Mouse (Mus musculus) forebrain, embryonic 11.5 days (tissue): ENCODE measurements around the gene Cplx2. TPM values are rescaled to one million over a fixed set of nuclear protein-coding genes. Genes with fewer than 3 reads are reported as not detected.

Experiments used
- ATAC-seq: fragments of 200-750 bp; cut with Nextera tagmentation; replicated peaks from 2 replicates; pipeline ENCODE4 v1.8.0; 2017; ENCODE audit warnings: moderate TSS enrichment; ENCODE audit not compliant: low FRiP score
- DNase-seq: peaks from one replicate; pipeline ENCODE4 v3.0.0-alpha.2; 2017; ENCODE audit warnings: low spot score
- H3K27ac ChIP-seq: fragments of 300-500 bp; sonication (generic); 2 replicates; pipeline ENCODE4 v1.5.1; 2014; ENCODE audit warnings: low read depth, low read length
- H3K27me3 ChIP-seq: fragments of 300-500 bp; sonication (generic); 2 replicates; pipeline ENCODE4 v1.6.1; 2014; ENCODE audit warnings: mild to moderate bottlenecking, low read length, mixed read lengths; ENCODE audit not compliant: control insufficient read depth, insufficient read depth
- H3K36me3 ChIP-seq: fragments of 300-500 bp; sonication (generic); 2 replicates; pipeline ENCODE4 v1.6.1; 2014; ENCODE audit warnings: mild to moderate bottlenecking, low read length, moderate library complexity, mixed read lengths; ENCODE audit not compliant: control insufficient read depth, insufficient read depth
- H3K4me1 ChIP-seq: fragments of 300-500 bp; sonication (generic); replicated peaks from 2 replicates; pipeline ENCODE4 v1.6.1; 2014; ENCODE audit warnings: low read length, mixed read lengths; ENCODE audit not compliant: control insufficient read depth, insufficient read depth
- H3K4me2 ChIP-seq: fragments of 300-500 bp; sonication (generic); 2 replicates; pipeline ENCODE4 v1.6.1; 2014; ENCODE audit warnings: low read depth, mild to moderate bottlenecking, low read length, moderate library complexity, mixed read lengths; ENCODE audit not compliant: severe bottlenecking
- H3K4me3 ChIP-seq: fragments of 300-500 bp; sonication (generic); 2 replicates; pipeline ENCODE4 v1.5.1; 2014; ENCODE audit warnings: low read depth, low read length
- H3K9ac ChIP-seq: fragments of 300-500 bp; sonication (generic); 2 replicates; pipeline ENCODE4 v1.6.1; 2014; ENCODE audit warnings: low read length
- H3K9me3 ChIP-seq: fragments of 300-500 bp; sonication (generic); 2 replicates; pipeline ENCODE4 v1.6.1; 2016; ENCODE audit warnings: low read length, mixed read lengths; ENCODE audit not compliant: control insufficient read depth
- WGBS: fragments of 180-500 bp; shearing (Covaris S2); extraction: QIAGEN DNeasy Blood & Tissue Kit; methylation state at CpG from one replicate; pipeline ENCODE4 v1.1.7; 2014; 5-methylcytosine and 5-hydroxymethylcytosine counted together
- polyA plus RNA-seq: library from polyadenylated mRNA; unstranded; fragments of >200 nt; fragmentation: Nextera tagmentation; extraction: Ambion mirVana; gene quantifications from 2 replicates; pipeline ENCODE4 v1.2.1, GENCODE M21; 2014

Gene Cplx2
- polyA plus RNA-seq, 1 experiment from 2014 or later = 11.8 TPM

DNA sequence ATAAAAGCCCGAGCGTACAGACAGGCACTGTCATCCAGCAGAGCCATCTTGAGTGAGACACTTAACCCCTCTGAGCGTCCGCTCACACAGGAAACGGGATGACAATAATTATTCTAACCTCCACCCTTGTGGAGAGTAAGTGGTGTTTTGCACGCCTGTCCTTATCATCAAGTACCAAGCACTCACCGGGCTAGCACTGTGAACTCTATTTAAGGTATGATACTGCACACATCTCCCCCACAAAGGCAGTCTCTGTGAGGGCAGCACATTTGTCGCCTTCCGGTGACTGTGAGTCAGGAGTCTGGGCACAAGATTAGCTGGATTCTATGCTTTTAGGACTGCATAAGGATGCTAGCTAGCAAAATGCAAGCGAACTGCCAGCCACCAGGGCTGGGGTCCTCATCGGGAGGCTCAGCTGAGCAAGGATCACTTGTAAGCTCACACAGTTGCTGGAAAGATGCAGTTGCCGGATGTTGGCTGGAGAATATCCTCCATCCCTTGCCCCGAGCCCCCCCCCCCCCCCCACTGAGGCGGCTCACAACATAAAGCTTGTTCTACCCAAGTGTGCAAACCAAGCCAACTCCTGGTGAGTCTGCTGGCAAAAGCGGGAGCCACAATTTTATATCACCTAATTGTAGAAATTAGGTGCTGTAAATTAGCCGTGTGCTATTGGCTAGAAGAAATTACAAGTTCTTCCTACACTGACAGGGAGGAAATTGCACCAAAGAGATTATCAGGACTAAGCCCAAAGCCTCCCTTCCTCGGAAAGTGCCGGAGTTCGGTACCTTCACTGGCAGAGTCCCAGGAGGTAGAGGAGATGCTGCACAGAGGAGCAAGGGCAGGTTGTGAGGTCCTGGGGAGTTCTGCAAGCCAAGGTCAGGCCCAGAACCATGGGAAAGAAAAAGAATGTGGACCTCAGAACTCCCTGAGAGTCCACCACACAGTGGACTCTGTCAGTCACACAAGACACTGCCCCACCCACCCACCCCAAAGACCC is 14.2 kb downstream of the Cplx2 start:
- no peak for DNase-seq
- Histone ChIP-seq H3K36me3 (no peaks in the 10 kb centered on the region), H3K27ac (no peak overlapping the region), H3K9me3 (no peaks in the 10 kb centered on the region), H3K27me3 (no peaks in the 10 kb centered on the region), H3K4me3 (no peak overlapping the region), H3K4me2 (no peak overlapping the region), H3K4me1 (peaks cover 6% of the 10 kb centered on the region; the same call in 1 of the 2 replicates), H3K9ac (no peak overlapping the region)
- WGBS = 71% methylated on average over 19 of the region's 19 CpGs
- ATAC-seq = no peak

DNA sequence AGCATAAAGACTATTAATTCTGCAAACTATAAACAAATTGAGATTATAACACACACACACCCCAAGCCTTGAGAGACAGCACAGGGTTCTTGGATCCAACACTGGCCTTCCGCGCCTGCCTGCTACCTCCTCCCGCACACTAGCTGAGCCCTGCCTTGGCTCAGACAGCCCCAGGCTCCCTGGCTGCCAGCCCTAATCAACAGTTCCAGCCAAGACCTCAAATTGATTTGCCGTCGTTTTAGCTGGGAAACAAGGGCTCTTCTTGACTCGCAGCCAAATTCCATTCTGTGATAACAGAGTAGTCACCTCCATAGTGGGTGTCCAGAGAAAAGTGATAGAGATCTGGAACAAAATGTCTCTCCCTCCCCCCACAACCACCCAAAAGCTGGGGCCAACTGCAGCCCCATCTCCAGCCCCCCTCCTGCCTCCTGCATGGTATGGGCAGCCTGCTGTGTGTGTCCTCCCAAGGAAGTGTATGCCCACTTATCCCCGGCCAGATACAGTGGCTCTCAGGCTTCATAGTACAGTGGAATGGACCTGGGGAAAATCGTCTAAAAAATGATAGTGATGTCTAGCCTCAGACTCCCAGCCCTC is 18.9 kb downstream of the Cplx2 start:
- DNase-seq = peak; percentile 48
- Histone ChIP-seq H3K36me3 (no peaks in the 10 kb centered on the region), H3K27me3 (no peaks in the 10 kb centered on the region), H3K9me3 (no peaks in the 10 kb centered on the region; the same call in 1 of the 2 replicates), H3K4me1 (no peaks in the 10 kb centered on the region; the same call in 1 of the 2 replicates), H3K4me2 (no peak overlapping the region), H3K9ac (no peak overlapping the region), H3K4me3 (no peak overlapping the region), H3K27ac (no peak overlapping the region)
- 75% methylated on average over 8 of the region's 8 CpGs for WGBS
- no peak for ATAC-seq

DNA sequence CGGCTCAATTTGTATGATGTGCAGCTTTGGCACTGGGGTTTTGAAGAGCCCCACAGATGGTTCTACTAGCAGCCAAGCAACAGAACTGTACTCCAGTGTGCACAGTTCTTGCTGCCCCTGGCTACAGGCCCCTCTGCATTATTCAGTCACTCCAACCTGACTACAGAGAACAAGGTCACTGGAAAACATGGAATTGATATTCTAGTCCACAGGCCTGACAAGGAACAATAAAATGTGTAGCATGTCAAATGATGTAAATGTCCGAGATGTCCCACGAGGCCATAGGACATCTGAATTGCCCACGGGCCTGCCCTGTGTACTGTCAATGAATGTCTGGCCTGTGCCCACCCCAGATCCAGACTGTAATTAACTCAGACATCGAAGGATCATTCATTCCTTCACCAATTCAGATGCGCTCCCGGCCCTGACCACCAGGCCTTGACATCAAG is 19.4 kb downstream of the Cplx2 start:
- Histone ChIP-seq H3K4me2 (no peak overlapping the region), H3K4me1 (no peaks in the 10 kb centered on the region; the same call in 1 of the 2 replicates), H3K9me3 (no peaks in the 10 kb centered on the region; the same call in 1 of the 2 replicates), H3K9ac (no peak overlapping the region), H3K36me3 (no peaks in the 10 kb centered on the region), H3K27me3 (no peaks in the 10 kb centered on the region), H3K4me3 (no peak overlapping the region), H3K27ac (no peak overlapping the region)
- DNase-seq = peak; percentile 34
- WGBS = 96% methylated on average over 7 of the region's 7 CpGs
- ATAC-seq = no peak

DNA sequence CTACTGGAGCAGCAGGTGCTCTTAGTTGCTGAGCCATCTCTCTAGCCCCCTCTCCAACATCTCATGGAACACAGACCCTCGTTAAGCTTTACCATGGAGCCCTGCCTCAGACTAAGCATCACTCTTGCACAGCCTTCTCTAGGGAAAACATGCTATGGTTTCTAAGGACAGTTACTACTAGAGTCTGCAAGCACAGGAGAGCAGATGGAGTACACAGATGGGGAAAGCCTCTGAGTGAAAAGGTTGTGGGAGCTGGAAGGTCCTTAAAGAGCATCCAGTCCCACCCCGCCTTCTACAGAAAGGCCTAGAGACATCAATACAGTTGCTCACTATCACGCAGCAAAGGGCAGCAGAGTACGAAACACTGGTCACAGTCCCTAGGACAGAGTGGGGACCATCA is 20.2 kb downstream of the Cplx2 start:
- ATAC-seq = no peak
- WGBS = 84% methylated on average over 4 of the region's 4 CpGs

DNA sequence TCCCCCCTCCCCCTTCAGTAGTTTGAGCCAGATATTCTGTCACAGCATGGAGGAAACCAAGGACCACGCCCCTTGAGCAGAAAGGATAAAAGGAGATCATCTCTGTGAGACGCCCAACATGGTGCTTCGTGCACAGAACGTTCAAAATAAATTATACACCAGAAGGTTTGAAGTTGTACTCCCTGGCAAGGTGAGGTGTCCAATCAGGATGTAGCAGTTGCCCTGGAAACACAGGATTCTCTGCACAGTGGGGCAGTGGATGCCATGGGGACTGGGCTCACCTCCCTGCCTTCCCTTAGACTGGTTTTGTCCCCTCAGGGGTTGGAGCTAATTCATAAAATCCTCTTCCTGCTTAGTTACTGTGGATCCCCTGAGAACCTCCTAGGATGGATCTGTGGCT is 25.9 kb downstream of the Cplx2 start:
- H3K9me3 ChIP-seq = no peaks in the 10 kb centered on the region; the same call in 1 of the 2 replicates
- H3K36me3 ChIP-seq = no peaks in the 10 kb centered on the region
- H3K4me2 ChIP-seq = no peak overlapping the region
- H3K9ac ChIP-seq = no peak overlapping the region
- H3K4me3 ChIP-seq = no peak overlapping the region
- H3K4me1 ChIP-seq = no peaks in the 10 kb centered on the region
- WGBS = 67% methylated on average over 4 of the region's 4 CpGs
- DNase-seq = peak; percentile 38
- ATAC-seq = no peak
- no peak overlapping the region for H3K27ac ChIP-seq
- no peaks in the 10 kb centered on the region for H3K27me3 ChIP-seq

More for the DNA sequence above, 20.2 kb downstream of the Cplx2 start:
- Histone ChIP-seq H3K4me1 (no peaks in the 10 kb centered on the region; the same call in 1 of the 2 replicates), H3K4me3 (no peak overlapping the region), H3K9ac (no peak overlapping the region), H3K4me2 (no peak overlapping the region), H3K36me3 (no peaks in the 10 kb centered on the region), H3K9me3 (no peaks in the 10 kb centered on the region; the same call in 1 of the 2 replicates), H3K27ac (no peak overlapping the region), H3K27me3 (no peaks in the 10 kb centered on the region)
- no peak for DNase-seq

DNA sequence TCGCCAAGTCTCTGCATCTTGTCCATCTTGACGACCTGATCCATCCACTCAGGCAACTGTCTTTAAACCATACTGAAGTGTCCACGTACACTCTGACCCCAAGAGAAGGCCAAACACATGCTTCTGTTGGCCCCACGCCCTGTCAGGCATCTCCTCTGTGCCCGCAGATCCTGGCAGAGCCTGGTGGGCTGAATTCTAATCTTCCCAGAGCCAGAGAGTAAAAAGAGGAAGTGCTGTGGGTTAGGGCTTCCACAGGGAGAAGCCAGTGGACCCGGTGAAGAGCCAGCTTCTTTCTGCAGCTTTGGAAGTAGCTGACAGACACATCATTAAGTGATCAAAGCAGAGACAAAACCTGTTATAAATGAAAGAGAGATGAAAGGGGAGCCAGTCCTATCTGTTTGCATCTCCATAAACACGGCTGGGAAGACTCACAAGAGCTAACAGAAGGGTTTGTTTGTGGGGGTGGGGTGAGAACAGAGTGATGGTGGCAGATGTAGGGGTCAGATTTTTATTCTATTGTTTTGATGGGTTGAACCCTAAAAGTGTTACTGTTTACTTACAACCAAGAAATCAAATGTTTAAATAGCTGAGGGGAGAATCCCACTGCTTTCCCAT is 29.5 kb downstream of the Cplx2 start:
- H3K27ac ChIP-seq = no peak overlapping the region
- no peak overlapping the region for H3K9ac ChIP-seq
- 78% methylated on average over 7 of the region's 7 CpGs for WGBS
- no peak overlapping the region for H3K4me2 ChIP-seq
- no peaks in the 10 kb centered on the region for H3K9me3 ChIP-seq
- no peak for ATAC-seq
- H3K27me3 ChIP-seq = no peaks in the 10 kb centered on the region
- no peaks in the 10 kb centered on the region for H3K36me3 ChIP-seq
- peaks cover 9% of the 10 kb centered on the region; the same call in 1 of the 2 replicates for H3K4me1 ChIP-seq
- DNase-seq = peak; percentile 22
- H3K4me3 ChIP-seq = no peak overlapping the region

DNA sequence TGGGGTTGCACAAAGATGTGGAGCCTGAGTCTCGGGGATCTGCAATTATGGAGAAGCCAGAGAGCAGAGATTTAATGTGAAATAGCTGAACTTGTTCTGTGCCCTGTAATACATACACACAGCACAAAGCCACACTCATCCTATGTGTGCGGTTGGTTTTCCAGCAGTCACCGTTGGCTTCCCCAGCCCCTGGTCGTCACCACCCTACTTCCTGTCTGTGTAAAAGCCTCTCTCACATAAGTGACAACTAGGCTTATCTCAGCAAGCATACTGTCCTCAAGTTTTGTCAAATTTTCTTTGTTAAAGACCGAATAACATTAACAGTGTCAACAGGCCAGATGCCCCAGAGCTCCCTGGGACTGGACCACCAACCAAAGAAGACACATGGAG is 30.0 kb downstream of the Cplx2 start:
- Histone ChIP-seq H3K4me2 (no peak overlapping the region), H3K9ac (no peak overlapping the region), H3K4me1 (peaks cover 9% of the 10 kb centered on the region; the same call in 1 of the 2 replicates), H3K27ac (no peak overlapping the region), H3K27me3 (no peaks in the 10 kb centered on the region), H3K9me3 (no peaks in the 10 kb centered on the region), H3K36me3 (no peaks in the 10 kb centered on the region), H3K4me3 (no peak overlapping the region)
- DNase-seq (peak; percentile 23), ATAC-seq (no peak)
- WGBS = 87% methylated on average over 5 of the region's 5 CpGs

DNA sequence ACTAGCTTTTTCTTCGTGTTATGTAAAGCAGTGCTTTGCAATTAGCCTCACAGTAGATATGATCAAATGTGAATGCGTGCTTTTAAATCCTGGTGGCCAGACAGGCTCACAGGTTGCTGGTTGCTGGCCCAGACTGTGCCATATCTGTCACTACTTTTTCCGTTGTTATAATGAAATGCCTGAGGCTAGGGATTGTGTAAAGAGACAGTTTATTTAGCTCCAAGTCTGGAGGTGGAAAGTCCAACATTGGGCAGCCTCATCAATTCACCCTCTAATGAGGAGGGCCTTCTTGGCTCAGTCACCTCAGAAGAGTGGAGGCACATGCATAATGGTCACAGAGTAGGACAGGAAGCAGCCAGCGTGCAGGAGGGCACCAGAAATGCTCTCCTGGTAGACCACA is 31.2 kb downstream of the Cplx2 start:
- H3K27ac ChIP-seq = no peak overlapping the region
- H3K9me3 ChIP-seq = no peaks in the 10 kb centered on the region
- H3K36me3 ChIP-seq = no peaks in the 10 kb centered on the region
- no peak overlapping the region for H3K4me2 ChIP-seq
- no peak overlapping the region for H3K9ac ChIP-seq
- no peaks in the 10 kb centered on the region for H3K27me3 ChIP-seq
- no peak for ATAC-seq
- peaks cover 9% of the 10 kb centered on the region; the same call in 1 of the 2 replicates for H3K4me1 ChIP-seq
- WGBS = 76% methylated on average over 4 of the region's 4 CpGs
- DNase-seq = peak; percentile 33
- H3K4me3 ChIP-seq = no peak overlapping the region
